Mouse (Mus musculus): ENCODE measurements around the gene Atpaf1.

DNA sequence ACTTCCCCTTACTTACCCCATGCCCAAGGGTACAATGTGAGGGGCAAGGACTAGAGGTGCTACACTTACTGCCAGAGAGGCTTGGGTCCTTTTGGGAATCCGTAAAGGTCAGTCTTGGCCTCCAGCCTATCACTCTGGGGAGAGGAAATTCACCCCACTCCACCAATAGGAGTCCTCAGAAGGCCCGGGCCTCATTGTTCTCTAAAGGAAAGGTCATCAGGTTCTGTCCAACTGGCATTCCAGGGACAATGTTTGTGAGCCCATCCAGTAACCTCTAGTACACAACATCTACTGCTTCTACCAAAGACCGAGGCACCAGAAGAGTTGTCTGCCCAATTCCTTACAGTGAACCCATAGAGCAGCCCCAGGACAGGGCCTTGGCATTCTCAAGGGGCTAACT lies 3.7 kb upstream of the Atpaf1 start, which contains the start of gene Tex38:
- no peak for TF ChIP-seq GATA1 (IDR thresholded peaks at IDR 0.05; ENCODE audit: borderline replicate concordance, low read length)
- TF ChIP-seq FLI1 (IDR thresholded peaks at IDR 0.05; ENCODE audit: low read length): no peak

Measured in megakaryocyte, embryonic 14.5 days (primary cell).